31 mouse cellular contexts compared by ENCODE assay signal in the genomic region with DNA sequence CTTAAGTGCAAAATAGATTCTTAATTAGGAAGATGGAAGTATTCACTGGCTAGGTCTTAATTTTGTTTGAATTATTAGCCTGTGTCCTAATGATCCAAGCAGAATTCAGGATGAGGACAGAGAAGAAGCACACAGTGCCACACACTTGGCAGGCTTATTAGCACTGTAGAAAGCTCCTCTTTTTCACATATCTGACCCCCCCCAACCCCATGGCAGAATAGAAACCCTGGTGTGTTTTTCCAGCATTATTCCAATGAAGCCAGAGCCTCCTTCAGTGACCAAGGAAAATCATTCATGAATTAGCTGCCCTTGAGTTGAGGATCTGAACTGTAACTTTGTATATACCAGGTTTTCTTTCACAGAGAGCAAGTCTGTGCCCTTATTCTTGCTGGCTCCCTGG. TPM values are rescaled to one million over a fixed set of nuclear protein-coding genes. Genes with fewer than 3 reads are reported as not detected.
DNase-seq lines count a peak whose midpoint lies in the region; ATAC-seq and TF ChIP-seq lines count a peak whose summit lies in the region.
"Had no signal": no experiment of that assay in that cellular context is flagged by ENCODE, and none has a peak within 500 bp of the region (broad histone marks: within the 10 kb centered on the region; RNA-seq: fewer than 3 reads in every experiment).

No protein-coding gene starts in this region.

- H3K27me3 ChIP-seq in cerebellum, adult 2 months (ENCODE audit: control insufficient read depth, insufficient read depth, low read length): no peaks in the 10 kb centered on the region
- H3K27me3 ChIP-seq: embryonic facial prominence, embryonic 13.5 days; intestine, embryonic 15.5 days; limb, embryonic 15.5 days; liver, embryonic 13.5 days; neural tube, embryonic 12.5 days had no signal

- H3K4me1 ChIP-seq in cerebellum, adult 2 months (ENCODE audit: control insufficient read depth, insufficient read depth, low read length): peaks cover 25% of the 10 kb centered on the region
- H3K4me1 ChIP-seq: hindbrain, embryonic 10.5 days; limb, embryonic 10.5 days; limb, embryonic 15.5 days; liver, embryonic 13.5 days; neural tube, embryonic 12.5 days had no signal

- DNase-seq in cerebellum, adult 2 months: peak; percentile 36 to 59
- no peak for DNase-seq in cerebellum, adult 9-10 months
- DNase-seq in layer of hippocampus, adult 2 months (ENCODE audit: low spot score in 2 of 2): no peak
- DNase-seq in layer of hippocampus, adult 8-10 months (ENCODE audit: low spot score in 2 of 2): no peak
- peak; percentile 36 for DNase-seq in brain, embryonic 14.5 days (ENCODE audit: low read depth)
- no peak for DNase-seq in MN1 (ENCODE audit: low spot score)
- DNase-seq: adrenal gland, adult 2 months; forebrain, postnatal 0 days; heart, postnatal 14 days; kidney, postnatal 4 days; layer of hippocampus, adult 9-11 months; liver, embryonic 13.5 days; lung, adult 18-20 months; lung, postnatal 4 days; midbrain, embryonic 14.5 days; right cerebral cortex, adult 18-20 months; spleen, adult 18-20 months; thymus, adult 18-20 months; thymus, postnatal 25 days had no signal

- H3K4me3 ChIP-seq in cerebellum, adult 2 months (replicated peaks; ENCODE audit: insufficient read depth, low read depth, low read length): no peak overlapping the region
- H3K4me3 ChIP-seq in layer of hippocampus, adult 2 months: no peak overlapping the region
- H3K4me3 ChIP-seq: embryonic facial prominence, embryonic 13.5 days; hindbrain, embryonic 10.5 days; intestine, embryonic 15.5 days; limb, embryonic 10.5 days; limb, embryonic 15.5 days; liver, embryonic 13.5 days; megakaryocyte, embryonic 14.5 days; myocyte; neural tube, embryonic 12.5 days had no signal

- peak overlapping the region; percentile 57; the same call in 1 of the 2 replicates for H3K27ac ChIP-seq in cerebellum, adult 2 months (ENCODE audit: insufficient read depth, low read length)
- H3K27ac ChIP-seq in layer of hippocampus, adult 2 months: peak overlapping the region; percentile 12; the same call in 1 of the 2 replicates
- H3K27ac ChIP-seq: embryonic facial prominence, embryonic 13.5 days; hindbrain, embryonic 10.5 days; intestine, embryonic 15.5 days; kidney, postnatal 0 days; limb, embryonic 10.5 days; limb, embryonic 15.5 days; liver, embryonic 13.5 days; neural tube, embryonic 12.5 days had no signal

- ATAC-seq in monocyte, adult 5-6 weeks (replicated peaks; ENCODE audit: insufficient number of reproducible peaks, low FRiP score, low TSS enrichment, poor library complexity, severe bottlenecking): no peak
- ATAC-seq: forebrain, postnatal 0 days; hindbrain, embryonic 16.5 days; lung, postnatal 0 days had no signal

- no peak for TF ChIP-seq CTCF in cerebellum, adult 2 months (IDR thresholded peaks at IDR 0.05; ENCODE audit: borderline replicate concordance, insufficient read depth, low read depth, low read length)
- TF ChIP-seq CTCF in layer of hippocampus, adult 2 months (conservative IDR thresholded peaks at IDR 0.05): no peak
- TF ChIP-seq CTCF in brain, embryonic 14.5 days (IDR thresholded peaks at IDR 0.05; ENCODE audit: borderline replicate concordance, extremely low read depth, insufficient read depth, insufficient read length): no peak

- TF ChIP-seq POLR2A in cerebellum, adult 2 months (IDR thresholded peaks at IDR 0.05; ENCODE audit: borderline replicate concordance, insufficient read depth, low read length): no peak
- no peak for TF ChIP-seq POLR2A in brain, embryonic 14.5 days (IDR thresholded peaks at IDR 0.05; ENCODE audit: borderline replicate concordance, extremely low read depth, insufficient read depth, insufficient read length, poor library complexity, severe bottlenecking)

RNA-seq across cellular contexts. Expression of gene Hif1a, which starts 26.8 kb away (rescaled TPM):
- polyA plus RNA-seq in cerebellum, adult 2 months (2012; rRNA removed): 72.6 and 79.9 TPM in 2 replicates
- total RNA-seq in layer of hippocampus, adult 2 months (2021): 10 to 100 TPM; 56.1 to 57.8 TPM
- 10 to 100 TPM; 52.6 to 76.4 (median 64.2) TPM for total RNA-seq in layer of hippocampus, adult 8-10 months (2022)
- 69.2 and 73.1 TPM in 2 replicates for polyA plus RNA-seq in brain, embryonic 14.5 days (2012; rRNA removed)
- total RNA-seq in monocyte, adult 5-6 weeks (2017): 87.0 to 108 TPM (median 106 TPM) in 3 replicates

Comparison
In these comparisons a context has a peak if more than half of its experiments do, and no peak if none do; other contexts are left out.
1. DNase-seq: peak in cerebellum, adult 2 months (2 of 2) and brain, embryonic 14.5 days (single experiment); none in cerebellum, adult 9-10 months (single experiment), layer of hippocampus, adult 2 months (0 of 2), layer of hippocampus, adult 8-10 months (0 of 2) and MN1 (single experiment).